Mouse (Mus musculus): ENCODE results near the gene Il9. TPM values are rescaled to one million over a fixed set of nuclear protein-coding genes. Genes with fewer than 3 reads are reported as not detected.

Gene Il9
- polyA plus RNA-seq (2014; fragmentation: Illumina TruSeq; extraction: RNeasy Lipid Tissue Mini Kit (QIAGEN cat#74804); ENCODE audit: low replicate concordance), result not detected

GRCm38 (mm10) chr13:56482146-56482545, at the start of gene Il9:
Gene Il9 (minus strand): TSS chr13:56482246.

GRCm38 (mm10) chr13:56522081-56522820, 40.2 kb upstream of the Il9 start, which contains the start of gene Fbxl21:
Gene Fbxl21 (plus strand): TSS chr13:56522472.

GRCm38 (mm10) chr13:56438211-56439075, 43.6 kb downstream of the Il9 start, which contains the start of gene Slc25a48:
Gene Slc25a48 (plus strand): TSS chr13:56438355.

Other genes starting within 250 kb of the Il9 start
- not detected for gene Neurog1, start 230.1 kb downstream of the Il9 start, polyA plus RNA-seq (2014; fragmentation: Illumina TruSeq; extraction: RNeasy Lipid Tissue Mini Kit (QIAGEN cat#74804); ENCODE audit: low replicate concordance)
- gene Cxcl14, start 185.7 kb downstream of the Il9 start, polyA plus RNA-seq (2014; fragmentation: Illumina TruSeq; extraction: RNeasy Lipid Tissue Mini Kit (QIAGEN cat#74804); ENCODE audit: low replicate concordance), result 10.5 TPM
- gene Gm3045, start 55.7 kb downstream of the Il9 start, polyA plus RNA-seq (2014; fragmentation: Illumina TruSeq; extraction: RNeasy Lipid Tissue Mini Kit (QIAGEN cat#74804); ENCODE audit: low replicate concordance), result not detected
- gene Slc25a48, start 43.9 kb downstream of the Il9 start, polyA plus RNA-seq (2014; fragmentation: Illumina TruSeq; extraction: RNeasy Lipid Tissue Mini Kit (QIAGEN cat#74804); ENCODE audit: low replicate concordance), result not detected
- gene Fbxl21, start 40.2 kb upstream of the Il9 start, polyA plus RNA-seq (2014; fragmentation: Illumina TruSeq; extraction: RNeasy Lipid Tissue Mini Kit (QIAGEN cat#74804); ENCODE audit: low replicate concordance), result 4.9 TPM
- gene Lect2, start 66.3 kb upstream of the Il9 start, polyA plus RNA-seq (2014; fragmentation: Illumina TruSeq; extraction: RNeasy Lipid Tissue Mini Kit (QIAGEN cat#74804); ENCODE audit: low replicate concordance), result 5.3 TPM
- 29.5 TPM for gene Tgfbi, start 127.3 kb upstream of the Il9 start, polyA plus RNA-seq (2014; fragmentation: Illumina TruSeq; extraction: RNeasy Lipid Tissue Mini Kit (QIAGEN cat#74804); ENCODE audit: low replicate concordance)
- 22.5 TPM for gene Smad5, start 220.8 kb upstream of the Il9 start, polyA plus RNA-seq (2014; fragmentation: Illumina TruSeq; extraction: RNeasy Lipid Tissue Mini Kit (QIAGEN cat#74804); ENCODE audit: low replicate concordance)